Mouse (Mus musculus): Measurements from ENCODE around the gene Ghrh. TPM values are rescaled to one million over a fixed set of nuclear protein-coding genes. Genes with fewer than 3 reads are reported as not detected.
A peak's percentile ranks its signal among the peaks of the same experiment; 100 is the strongest.

Ghrh gene
- polyA plus RNA-seq, 1 experiment = 2.1 TPM

GRCm38 (mm10) chr2:157375051-157375450 is 27.7 kb upstream of the Ghrh start:
- no peak for TF ChIP-seq POLR2A (IDR thresholded peaks at IDR 0.05; ENCODE audit: borderline replicate concordance, extremely low read depth, insufficient read depth, insufficient read length, poor library complexity, severe bottlenecking)
- no peak for TF ChIP-seq CTCF (IDR thresholded peaks at IDR 0.05; ENCODE audit: borderline replicate concordance, extremely low read depth, insufficient read depth, insufficient read length)

GRCm38 (mm10) chr2:157373681-157374080 is 26.4 kb upstream of the Ghrh start:
- DNase-seq (ENCODE audit: low read depth) = no peak
- TF ChIP-seq POLR2A (IDR thresholded peaks at IDR 0.05; ENCODE audit: borderline replicate concordance, extremely low read depth, insufficient read depth, insufficient read length, poor library complexity, severe bottlenecking) = no peak
- TF ChIP-seq CTCF (IDR thresholded peaks at IDR 0.05; ENCODE audit: borderline replicate concordance, extremely low read depth, insufficient read depth, insufficient read length) = no peak

More at GRCm38 (mm10) chr2:157375051-157375450, 27.7 kb upstream of the Ghrh start:
- DNase-seq (ENCODE audit: low read depth) = no peak

GRCm38 (mm10) chr2:157371696-157372095 is 24.4 kb upstream of the Ghrh start:
- no peak for DNase-seq (ENCODE audit: low read depth)
- no peak for TF ChIP-seq CTCF (IDR thresholded peaks at IDR 0.05; ENCODE audit: borderline replicate concordance, extremely low read depth, insufficient read depth, insufficient read length)
- no peak for TF ChIP-seq POLR2A (IDR thresholded peaks at IDR 0.05; ENCODE audit: borderline replicate concordance, extremely low read depth, insufficient read depth, insufficient read length, poor library complexity, severe bottlenecking)

- TF ChIP-seq CTCF (IDR thresholded peaks at IDR 0.05; ENCODE audit: borderline replicate concordance, extremely low read depth, insufficient read depth, insufficient read length) = no peak
- no peak for TF ChIP-seq POLR2A (IDR thresholded peaks at IDR 0.05; ENCODE audit: borderline replicate concordance, extremely low read depth, insufficient read depth, insufficient read length, poor library complexity, severe bottlenecking)
- DNase-seq (ENCODE audit: low read depth) = no peak
Measured at GRCm38 (mm10) chr2:157367991-157368390, 20.7 kb upstream of the Ghrh start.

DNA sequence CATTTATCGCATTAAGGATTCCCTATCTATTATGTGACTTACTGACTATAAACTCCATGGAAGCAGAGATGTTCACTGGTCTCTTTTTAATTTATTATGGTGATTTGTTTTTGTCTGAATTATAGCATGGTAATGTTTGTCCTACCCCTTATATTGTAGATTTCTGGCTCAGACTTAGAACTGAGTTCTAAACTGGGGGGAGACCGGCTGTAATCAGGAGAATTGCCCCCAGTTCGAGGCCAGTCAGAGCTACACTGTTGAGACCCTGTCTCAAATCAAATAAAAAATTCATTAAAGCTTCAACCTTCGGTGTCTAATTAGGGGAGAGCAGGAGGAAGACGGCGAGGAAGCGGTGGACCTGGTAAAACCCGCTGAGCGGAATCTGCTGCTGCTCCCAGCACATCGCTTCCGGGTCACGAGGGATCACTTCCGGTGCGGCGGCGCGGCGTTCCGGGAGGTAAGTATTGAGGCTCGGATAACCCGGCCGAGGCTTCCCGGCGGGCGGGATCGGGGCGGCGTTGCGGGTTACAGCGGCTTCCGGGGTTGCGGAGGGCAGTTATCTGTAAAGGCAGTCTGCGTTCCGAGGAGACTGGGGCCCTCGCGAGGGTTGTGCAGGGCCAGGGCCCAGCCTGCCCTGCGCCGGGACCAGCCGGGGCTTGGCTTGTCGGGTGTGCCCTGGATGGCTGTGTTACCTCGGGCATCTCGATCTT is 20.0 kb upstream of the Ghrh start, which contains the start of gene Manbal:
Manbal (plus strand) TSS at position 411 of the 710 bp plus-strand sequence.
- peak; percentile 95 for DNase-seq (ENCODE audit: low read depth)
- TF ChIP-seq POLR2A (IDR thresholded peaks at IDR 0.05; ENCODE audit: borderline replicate concordance, extremely low read depth, insufficient read depth, insufficient read length, poor library complexity, severe bottlenecking) (peak; percentile 74; the same call in 1 of the 2 replicates), CTCF (IDR thresholded peaks at IDR 0.05; ENCODE audit: borderline replicate concordance, extremely low read depth, insufficient read depth, insufficient read length) (no peak)

DNA sequence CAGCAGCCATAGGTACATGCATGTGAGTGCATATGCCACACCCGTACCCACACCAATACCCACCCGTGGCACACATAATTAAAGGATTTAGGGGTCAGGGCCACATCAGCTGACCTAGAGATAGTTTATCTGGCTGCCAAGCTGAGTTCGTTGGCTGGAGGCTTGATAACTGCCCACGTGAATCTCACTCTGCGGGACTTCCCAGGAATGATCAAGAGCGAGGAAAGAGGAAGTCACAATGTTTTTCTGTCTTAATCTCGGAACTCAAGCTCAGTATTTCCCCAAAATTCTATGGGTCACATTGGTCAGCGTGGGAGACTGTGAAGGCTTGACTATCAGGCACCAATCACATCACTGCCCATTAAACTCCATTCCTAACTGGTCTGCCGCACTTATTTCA is 19.5 kb upstream of the Ghrh start:
- DNase-seq (ENCODE audit: low read depth) = no peak

DNA sequence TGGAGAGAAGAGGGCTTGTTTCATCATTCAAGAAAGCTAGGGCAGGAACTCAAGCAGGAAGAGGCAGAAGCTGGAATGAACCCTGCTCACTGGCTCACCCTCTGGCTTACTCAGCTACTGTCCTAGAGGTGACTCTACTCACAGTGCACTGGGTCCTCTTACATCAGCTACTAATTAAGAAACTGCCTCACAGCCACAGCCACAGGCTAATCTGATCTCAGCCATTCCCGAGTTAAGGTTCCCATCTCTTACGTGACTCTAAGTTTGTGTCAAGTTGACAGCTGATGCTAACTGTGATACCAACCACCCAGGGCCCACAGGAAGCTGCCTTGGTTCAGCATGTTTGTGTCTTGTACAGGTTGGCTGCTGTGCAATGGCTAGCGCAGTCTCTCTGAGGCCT is 15.7 kb upstream of the Ghrh start:
- TF ChIP-seq CTCF (IDR thresholded peaks at IDR 0.05; ENCODE audit: borderline replicate concordance, extremely low read depth, insufficient read depth, insufficient read length) (no peak), POLR2A (IDR thresholded peaks at IDR 0.05; ENCODE audit: borderline replicate concordance, extremely low read depth, insufficient read depth, insufficient read length, poor library complexity, severe bottlenecking) (no peak)
- DNase-seq (ENCODE audit: low read depth) = no peak

More for the DNA sequence above, 19.5 kb upstream of the Ghrh start:
- TF ChIP-seq CTCF (IDR thresholded peaks at IDR 0.05; ENCODE audit: borderline replicate concordance, extremely low read depth, insufficient read depth, insufficient read length) (no peak), POLR2A (IDR thresholded peaks at IDR 0.05; ENCODE audit: borderline replicate concordance, extremely low read depth, insufficient read depth, insufficient read length, poor library complexity, severe bottlenecking) (no peak)

DNA sequence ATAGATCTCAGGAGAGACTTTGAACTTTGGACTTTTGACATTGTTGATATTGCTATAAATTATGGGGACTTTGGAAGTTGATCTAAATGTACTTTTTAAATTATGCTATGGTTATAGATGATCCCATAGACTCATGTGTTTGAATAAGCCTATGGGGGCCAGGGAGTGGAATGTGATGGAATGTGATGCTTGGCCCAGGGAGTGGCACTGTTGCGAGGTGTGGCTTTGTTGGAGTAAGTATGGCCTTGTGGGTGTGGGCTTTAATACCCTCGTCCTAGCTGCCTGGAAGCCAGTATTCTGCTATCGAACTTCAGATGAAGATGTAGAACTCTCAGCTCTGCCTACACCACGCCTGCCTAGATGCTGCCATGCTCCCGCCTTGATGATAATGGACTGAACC is 12.7 kb upstream of the Ghrh start:
- DNase-seq (ENCODE audit: low read depth) = no peak
- TF ChIP-seq POLR2A (IDR thresholded peaks at IDR 0.05; ENCODE audit: borderline replicate concordance, extremely low read depth, insufficient read depth, insufficient read length, poor library complexity, severe bottlenecking) (no peak), CTCF (IDR thresholded peaks at IDR 0.05; ENCODE audit: borderline replicate concordance, extremely low read depth, insufficient read depth, insufficient read length) (no peak)

- DNase-seq (ENCODE audit: low read depth) = peak; percentile 58
- TF ChIP-seq CTCF (IDR thresholded peaks at IDR 0.05; ENCODE audit: borderline replicate concordance, extremely low read depth, insufficient read depth, insufficient read length) (no peak), POLR2A (IDR thresholded peaks at IDR 0.05; ENCODE audit: borderline replicate concordance, extremely low read depth, insufficient read depth, insufficient read length, poor library complexity, severe bottlenecking) (no peak)
Measured at GRCm38 (mm10) chr2:157354106-157354505, 6.8 kb upstream of the Ghrh start.

DNA sequence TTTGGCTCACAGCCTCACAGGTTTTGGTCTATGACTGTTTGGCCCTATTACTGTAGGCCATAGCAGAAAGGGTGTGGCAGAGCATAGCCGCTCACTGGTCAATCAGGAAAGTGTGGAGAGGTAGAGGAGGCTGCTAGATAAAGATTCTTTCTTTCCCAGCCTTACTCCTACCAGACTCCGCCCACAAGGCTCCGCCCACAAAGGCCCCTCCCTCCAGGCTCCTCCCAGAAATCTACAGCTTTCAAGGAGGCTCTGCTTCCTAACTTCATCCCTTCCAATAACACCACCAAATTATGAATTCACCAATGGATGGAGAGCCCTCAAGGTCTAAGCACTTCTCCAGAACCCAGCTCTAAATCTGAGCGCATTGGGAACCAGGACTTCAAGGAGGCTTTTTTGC is 5.9 kb upstream of the Ghrh start:
- TF ChIP-seq CTCF (IDR thresholded peaks at IDR 0.05; ENCODE audit: borderline replicate concordance, extremely low read depth, insufficient read depth, insufficient read length) (no peak), POLR2A (IDR thresholded peaks at IDR 0.05; ENCODE audit: borderline replicate concordance, extremely low read depth, insufficient read depth, insufficient read length, poor library complexity, severe bottlenecking) (no peak)
- no peak for DNase-seq (ENCODE audit: low read depth)

DNA sequence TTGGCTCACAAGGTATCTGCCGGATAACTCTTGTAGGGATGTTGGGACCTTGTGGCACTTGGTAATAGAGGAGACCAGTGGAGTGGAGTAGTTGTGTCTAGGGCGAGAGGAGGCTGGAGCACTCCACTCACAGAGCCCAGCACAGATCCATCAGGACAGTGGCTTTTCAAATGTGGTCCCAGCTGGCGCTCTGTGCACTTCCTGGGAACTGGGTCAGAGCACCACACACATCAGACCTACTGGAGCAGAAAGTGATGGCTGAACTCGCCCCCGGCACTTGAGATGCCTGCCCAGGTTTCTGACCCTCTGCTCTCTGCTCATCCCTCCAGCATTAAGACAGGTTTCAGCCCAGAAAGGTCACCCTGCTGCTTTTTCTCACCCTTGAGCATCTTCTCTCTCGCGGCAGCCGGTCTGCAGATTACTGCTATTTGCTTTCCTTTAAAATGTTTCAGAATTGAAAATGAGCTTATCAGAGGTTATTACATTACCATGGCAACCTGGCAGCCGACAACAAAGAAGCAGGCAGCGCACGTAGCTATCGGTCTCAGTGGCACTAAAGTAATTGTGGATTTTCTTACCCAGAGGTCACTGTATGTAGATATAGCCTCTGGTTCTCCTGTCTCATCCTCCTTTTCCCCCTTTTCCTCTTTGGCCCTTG is 1.9 kb upstream of the Ghrh start:
- TF ChIP-seq POLR2A (IDR thresholded peaks at IDR 0.05; ENCODE audit: borderline replicate concordance, extremely low read depth, insufficient read depth, insufficient read length, poor library complexity, severe bottlenecking) (no peak), CTCF (IDR thresholded peaks at IDR 0.05; ENCODE audit: borderline replicate concordance, extremely low read depth, insufficient read depth, insufficient read length) (no peak)
- peak; percentile 92 for DNase-seq (ENCODE audit: low read depth)

All from brain, embryonic 14.5 days (tissue).